Mouse (Mus musculus) thymus, adult 2 months (tissue): Measurements from ENCODE around the gene Cdc42ep4.

Experiments
- CTCF ChIP-seq: fragments of 200-500 bp; IDR thresholded peaks from 2 replicates; pipeline ENCODE4 v1.5.1; 2012; ENCODE audit warnings: mild to moderate bottlenecking, control low read depth, low read length, moderate library complexity, borderline replicate concordance; ENCODE audit not compliant: control insufficient read depth, poor library complexity, insufficient read depth; ENCODE audit errors: extremely low read depth
- POLR2A ChIP-seq: fragments of 200-500 bp; IDR thresholded peaks from 2 replicates; pipeline ENCODE4 v1.6.1; 2012; ENCODE audit warnings: mild to moderate bottlenecking, low read length, control low read depth, moderate library complexity; ENCODE audit not compliant: control insufficient read depth, poor library complexity, insufficient read depth; ENCODE audit errors: extremely low read depth

DNA sequence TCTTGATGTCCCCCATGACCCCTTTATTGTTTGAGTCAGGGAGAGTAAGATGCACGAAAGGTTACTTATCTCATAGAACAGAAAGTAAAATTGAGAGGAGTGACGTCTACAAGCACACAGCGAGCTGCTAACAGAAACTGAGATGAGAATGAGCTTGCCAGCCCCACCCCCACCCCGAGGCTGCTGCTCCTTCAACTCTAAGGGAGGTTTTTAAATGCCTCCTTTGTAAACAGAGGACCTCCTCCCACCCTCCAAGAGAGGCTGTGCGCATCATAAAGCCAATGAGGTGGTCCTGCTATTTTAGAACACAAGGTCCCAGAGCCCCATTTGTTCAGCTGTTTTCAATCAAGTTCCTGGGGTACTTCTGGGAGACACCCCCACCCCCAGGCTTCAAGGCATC lies 11.8 kb upstream of the Cdc42ep4 start:
- TF ChIP-seq CTCF = no peak
- no peak for TF ChIP-seq POLR2A
